Mouse (Mus musculus) heart, embryonic 13.5 days (tissue): ENCODE measurements around the gene Bcl11b. TPM values are rescaled to one million over a fixed set of nuclear protein-coding genes. Genes with fewer than 3 reads are reported as not detected.

Source experiments
- ATAC-seq: fragments of 200-750 bp; cut with Nextera tagmentation; 2 replicates; pipeline ENCODE4 v1.8.0; 2017; ENCODE audit warnings: moderate TSS enrichment; ENCODE audit not compliant: insufficient number of reproducible peaks, low FRiP score, low TSS enrichment; ENCODE audit errors: extremely low read depth
- H3K27ac ChIP-seq: fragments of 300-500 bp; sonication (generic); replicated peaks from 2 replicates; pipeline ENCODE4 v1.5.1; 2015; ENCODE audit warnings: moderate library complexity, mild to moderate bottlenecking, inconsistent platforms
- H3K27me3 ChIP-seq: fragments of 300-500 bp; sonication (generic); replicated peaks from 2 replicates; pipeline ENCODE4 v1.6.1; 2015; ENCODE audit warnings: mild to moderate bottlenecking, inconsistent platforms
- H3K36me3 ChIP-seq: fragments of 300-500 bp; sonication (generic); 2 replicates; pipeline ENCODE4 v1.6.1; 2015; ENCODE audit warnings: mild to moderate bottlenecking, inconsistent platforms
- H3K4me1 ChIP-seq: fragments of 300-500 bp; sonication (generic); 2 replicates; pipeline ENCODE4 v1.6.1; 2015; ENCODE audit warnings: inconsistent platforms
- H3K4me2 ChIP-seq: fragments of 300-500 bp; sonication (generic); 2 replicates; pipeline ENCODE4 v1.6.1; 2015; ENCODE audit warnings: inconsistent platforms, mild to moderate bottlenecking, moderate library complexity
- H3K4me3 ChIP-seq: fragments of 300-500 bp; sonication (generic); 2 replicates; pipeline ENCODE4 v1.5.1; 2015; ENCODE audit warnings: moderate library complexity, mild to moderate bottlenecking, inconsistent platforms
- H3K9ac ChIP-seq: fragments of 300-500 bp; sonication (generic); 2 replicates; pipeline ENCODE4 v1.6.1; 2015; ENCODE audit warnings: inconsistent platforms, mild to moderate bottlenecking, moderate library complexity
- H3K9me3 ChIP-seq: fragments of 300-500 bp; sonication (generic); 2 replicates; pipeline ENCODE4 v1.6.1; 2016; ENCODE audit warnings: inconsistent platforms
- WGBS: fragments of 180-500 bp; shearing (Covaris S2); methylation state at CpG from one replicate; pipeline ENCODE4 v1.1.7; 2015; ENCODE audit warnings: mixed read lengths; 5-methylcytosine and 5-hydroxymethylcytosine counted together
- polyA plus RNA-seq: library from polyadenylated mRNA; unstranded; fragments of >200 nt; fragmentation: Nextera tagmentation; extraction: Ambion mirVana; gene quantifications from 2 replicates; pipeline ENCODE4 v1.2.1, GENCODE M21; 2015

Gene Bcl11b
- polyA plus RNA-seq, 1 experiment from 2014 or later: 4.5 TPM

- H3K27me3 ChIP-seq: no peaks in the 10 kb centered on the region; the same call in 1 of the 2 replicates
- H3K4me1 ChIP-seq: peaks cover 44% of the 10 kb centered on the region
- H3K36me3 ChIP-seq: no peaks in the 10 kb centered on the region
- H3K27ac ChIP-seq: 0 out of 2 replicates have a peak overlapping the region, but pooled peaks have one; percentile 3
- ATAC-seq: no peak
- H3K4me2 ChIP-seq: peak overlapping the region; percentile 20; the same call in 1 of the 2 replicates
- H3K9ac ChIP-seq: no peak overlapping the region
- WGBS: 47% methylated on average over 18 of the region's 18 CpGs
- H3K9me3 ChIP-seq: no peaks in the 10 kb centered on the region
- no peak overlapping the region for H3K4me3 ChIP-seq
Measured at GRCm38 (mm10) chr12:107969841-107970371, 33.5 kb downstream of the Bcl11b start.

GRCm38 (mm10) chr12:107969126-107969525 is 34.3 kb downstream of the Bcl11b start:
- Histone ChIP-seq H3K9me3 (no peaks in the 10 kb centered on the region), H3K4me3 (no peak overlapping the region), H3K4me2 (no peak overlapping the region), H3K4me1 (peaks cover 44% of the 10 kb centered on the region), H3K27me3 (no peaks in the 10 kb centered on the region; the same call in 1 of the 2 replicates), H3K36me3 (no peaks in the 10 kb centered on the region), H3K9ac (no peak overlapping the region), H3K27ac (0 out of 2 replicates have a peak overlapping the region, but pooled peaks have one; percentile 3)
- ATAC-seq: no peak
- WGBS: 79% methylated on average over 8 of the region's 8 CpGs

GRCm38 (mm10) chr12:107968331-107968730 is 35.1 kb downstream of the Bcl11b start:
- H3K4me1 ChIP-seq: peaks cover 44% of the 10 kb centered on the region
- 81% methylated on average over 3 of the region's 3 CpGs for WGBS
- no peak for ATAC-seq

GRCm38 (mm10) chr12:107967026-107967425 is 36.4 kb downstream of the Bcl11b start:
- no peak for ATAC-seq
- WGBS: 83% methylated on average over 7 of the region's 7 CpGs
- Histone ChIP-seq H3K4me2 (no peak overlapping the region), H3K4me3 (no peak overlapping the region), H3K4me1 (peaks cover 41% of the 10 kb centered on the region), H3K27ac (no peak overlapping the region), H3K9ac (no peak overlapping the region), H3K9me3 (no peaks in the 10 kb centered on the region), H3K36me3 (no peaks in the 10 kb centered on the region), H3K27me3 (no peaks in the 10 kb centered on the region; the same call in 1 of the 2 replicates)

More at GRCm38 (mm10) chr12:107968331-107968730, 35.1 kb downstream of the Bcl11b start:
- Histone ChIP-seq H3K27me3 (no peaks in the 10 kb centered on the region; the same call in 1 of the 2 replicates), H3K9ac (no peak overlapping the region), H3K27ac (no peak overlapping the region), H3K4me2 (no peak overlapping the region), H3K4me3 (no peak overlapping the region), H3K36me3 (no peaks in the 10 kb centered on the region), H3K9me3 (no peaks in the 10 kb centered on the region)

- ATAC-seq: no peak
Measured at GRCm38 (mm10) chr12:107965103-107965502, 38.3 kb downstream of the Bcl11b start.

GRCm38 (mm10) chr12:107964396-107965085 is 38.9 kb downstream of the Bcl11b start:
- Histone ChIP-seq H3K9ac (no peak overlapping the region), H3K4me2 (no peak overlapping the region), H3K27me3 (no peaks in the 10 kb centered on the region; the same call in 1 of the 2 replicates), H3K9me3 (no peaks in the 10 kb centered on the region), H3K4me3 (no peak overlapping the region), H3K36me3 (no peaks in the 10 kb centered on the region), H3K27ac (no peak overlapping the region), H3K4me1 (peaks cover 58% of the 10 kb centered on the region)
- 86% methylated on average over 14 of the region's 14 CpGs for WGBS
- ATAC-seq: no peak

More at GRCm38 (mm10) chr12:107965103-107965502, 38.3 kb downstream of the Bcl11b start:
- no peaks in the 10 kb centered on the region for H3K9me3 ChIP-seq
- no peak overlapping the region for H3K4me2 ChIP-seq
- peaks cover 53% of the 10 kb centered on the region for H3K4me1 ChIP-seq
- 83% methylated on average over 12 of the region's 12 CpGs for WGBS
- no peak overlapping the region for H3K4me3 ChIP-seq
- H3K27ac ChIP-seq: no peak overlapping the region
- no peak overlapping the region for H3K9ac ChIP-seq
- H3K27me3 ChIP-seq: no peaks in the 10 kb centered on the region
- no peaks in the 10 kb centered on the region for H3K36me3 ChIP-seq

GRCm38 (mm10) chr12:107962852-107963251 is 40.5 kb downstream of the Bcl11b start:
- Histone ChIP-seq H3K4me1 (peaks cover 57% of the 10 kb centered on the region), H3K36me3 (no peaks in the 10 kb centered on the region), H3K27ac (peak overlapping the region; percentile 29), H3K4me2 (peak overlapping the region; percentile 30), H3K4me3 (no peak overlapping the region), H3K9ac (peak overlapping the region; percentile 55; the same call in 1 of the 2 replicates), H3K9me3 (no peaks in the 10 kb centered on the region), H3K27me3 (peaks cover 6% of the 10 kb centered on the region; the same call in 1 of the 2 replicates)
- ATAC-seq: no peak
- 30% methylated on average over 7 of the region's 7 CpGs for WGBS

- no peak overlapping the region for H3K27ac ChIP-seq
- ATAC-seq: no peak
- H3K9ac ChIP-seq: no peak overlapping the region
- peaks cover 49% of the 10 kb centered on the region for H3K4me1 ChIP-seq
- no peaks in the 10 kb centered on the region for H3K9me3 ChIP-seq
- H3K4me3 ChIP-seq: no peak overlapping the region
- H3K4me2 ChIP-seq: no peak overlapping the region
- WGBS: 84% methylated on average over 15 of the region's 15 CpGs
- peaks cover 6% of the 10 kb centered on the region; the same call in 1 of the 2 replicates for H3K27me3 ChIP-seq
- no peaks in the 10 kb centered on the region for H3K36me3 ChIP-seq
Measured at GRCm38 (mm10) chr12:107961843-107962242, 41.6 kb downstream of the Bcl11b start.

- Histone ChIP-seq H3K27ac (peak overlapping the region; percentile 53), H3K4me3 (no peak overlapping the region), H3K9ac (no peak overlapping the region; the same call in 1 of the 2 replicates), H3K4me2 (peak overlapping the region; percentile 39), H3K9me3 (no peaks in the 10 kb centered on the region), H3K36me3 (no peaks in the 10 kb centered on the region), H3K27me3 (peaks cover 6% of the 10 kb centered on the region; the same call in 1 of the 2 replicates), H3K4me1 (peaks cover 49% of the 10 kb centered on the region)
- no peak; the same call in 1 of the 2 replicates for ATAC-seq
- 35% methylated on average over 12 of the region's 12 CpGs for WGBS
Measured at GRCm38 (mm10) chr12:107960789-107961491, 42.5 kb downstream of the Bcl11b start.

GRCm38 (mm10) chr12:107960365-107960764 is 43.0 kb downstream of the Bcl11b start:
- H3K9ac ChIP-seq: peak overlapping the region; percentile 16; the same call in 1 of the 2 replicates
- no peaks in the 10 kb centered on the region for H3K36me3 ChIP-seq
- peaks cover 6% of the 10 kb centered on the region; the same call in 1 of the 2 replicates for H3K27me3 ChIP-seq
- no peaks in the 10 kb centered on the region for H3K9me3 ChIP-seq
- H3K4me3 ChIP-seq: no peak overlapping the region
- WGBS: 18% methylated on average over 14 of the region's 14 CpGs
- peaks cover 49% of the 10 kb centered on the region for H3K4me1 ChIP-seq
- H3K4me2 ChIP-seq: peak overlapping the region; percentile 39
- H3K27ac ChIP-seq: peak overlapping the region; percentile 53
- no peak for ATAC-seq

- no peak for ATAC-seq
- no peaks in the 10 kb centered on the region for H3K36me3 ChIP-seq
- peaks cover 6% of the 10 kb centered on the region; the same call in 1 of the 2 replicates for H3K27me3 ChIP-seq
- H3K9me3 ChIP-seq: no peaks in the 10 kb centered on the region
- peak overlapping the region; percentile 39 for H3K4me2 ChIP-seq
- WGBS: 66% methylated on average over 8 of the region's 8 CpGs
- no peak overlapping the region for H3K4me3 ChIP-seq
- H3K27ac ChIP-seq: no peak overlapping the region; the same call in 1 of the 2 replicates
- H3K4me1 ChIP-seq: peaks cover 49% of the 10 kb centered on the region
- H3K9ac ChIP-seq: 0 out of 2 replicates have a peak overlapping the region, but pooled peaks have one; percentile 50
Measured at GRCm38 (mm10) chr12:107959872-107960271, 43.5 kb downstream of the Bcl11b start.
